Mouse (Mus musculus) thymus, postnatal 4 days (tissue): Measurements from ENCODE around the gene Cbx3.

Experiments
- DNase-seq: peaks from one replicate; pipeline ENCODE4 v3.0.0; 2021

The Cbx3 gene

DNA sequence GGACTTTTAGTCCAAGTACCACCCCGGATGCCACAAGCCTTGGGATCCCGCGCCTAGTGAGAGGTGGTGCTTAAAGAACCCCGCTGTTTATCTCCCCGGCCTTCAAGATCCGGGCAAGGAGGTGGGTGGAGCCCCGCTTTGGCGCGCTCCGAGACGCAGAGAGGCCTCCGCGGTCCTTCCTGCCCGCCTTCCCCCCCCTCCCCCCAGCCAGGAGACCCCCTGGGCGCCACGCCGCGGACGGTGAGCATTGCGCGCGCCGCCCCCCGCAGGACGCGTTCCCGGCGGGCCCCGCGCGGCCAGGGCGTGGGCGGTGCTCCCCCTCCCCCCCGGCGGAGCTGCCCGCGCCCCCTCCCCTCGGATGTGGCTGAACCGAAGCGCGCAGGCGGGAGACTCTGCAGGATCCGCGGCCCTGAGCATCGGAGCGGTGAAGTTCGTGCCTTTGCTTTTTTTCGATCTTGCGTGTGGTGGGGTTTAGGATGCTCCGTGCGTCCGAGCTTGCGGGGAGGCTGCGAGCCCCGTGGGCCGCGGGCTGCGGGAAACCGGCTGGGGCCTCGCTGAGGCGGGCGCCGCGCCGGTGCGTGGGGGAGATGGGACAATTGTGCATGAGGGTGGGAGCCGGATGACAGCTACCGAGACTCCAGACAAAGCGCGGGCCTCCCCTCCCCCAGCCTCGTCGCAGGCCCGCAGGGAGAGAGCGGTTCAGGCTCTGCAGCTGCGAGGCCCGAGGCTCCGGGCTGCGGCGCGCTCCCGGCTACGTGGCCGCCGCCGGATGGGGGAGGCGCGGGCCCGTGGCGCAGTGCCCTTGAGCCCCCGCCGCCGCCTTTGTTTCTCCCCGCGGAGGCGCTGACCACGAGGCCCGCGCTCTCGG, at the start of gene Cbx3:
Cbx3 (plus strand) TSS at position 50 of the 868 bp plus-strand sequence.
- DNase-seq = peak; percentile 96

DNA sequence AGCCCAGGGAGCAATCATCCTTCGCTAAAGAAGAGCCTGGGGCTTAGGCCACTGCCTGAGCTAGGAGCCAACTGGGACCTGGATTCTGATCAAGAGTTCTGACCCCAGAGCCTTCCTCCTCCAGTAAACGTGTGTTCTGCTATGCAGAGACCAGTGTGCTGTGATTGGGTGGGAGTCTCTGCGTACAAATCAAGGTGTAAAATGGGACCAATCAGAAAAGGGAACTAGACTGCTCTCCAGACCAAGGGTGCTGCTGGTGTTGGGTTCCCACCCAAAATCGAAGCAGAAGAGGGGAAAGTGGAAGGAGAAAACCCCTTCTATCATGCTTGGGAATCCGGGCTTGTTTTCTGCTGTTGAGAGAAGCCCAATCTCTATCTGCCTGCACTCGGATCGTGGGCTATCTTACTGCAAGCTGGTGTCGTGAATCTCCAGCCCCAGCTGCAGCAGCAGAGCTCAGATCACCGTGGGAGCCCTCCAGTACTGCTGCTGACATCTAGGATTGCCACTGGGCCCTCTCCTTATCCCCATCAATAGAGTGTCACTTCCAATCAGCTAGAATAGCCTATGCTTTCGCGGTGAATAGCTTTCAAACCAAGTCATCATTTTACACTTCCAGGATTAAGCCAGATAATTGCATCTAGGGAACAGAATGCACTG, 46.6 kb upstream of the Cbx3 start:
- no peak for DNase-seq

GRCm38 (mm10) chr6:51424537-51424936, 45.6 kb upstream of the Cbx3 start:
- no peak for DNase-seq

DNA sequence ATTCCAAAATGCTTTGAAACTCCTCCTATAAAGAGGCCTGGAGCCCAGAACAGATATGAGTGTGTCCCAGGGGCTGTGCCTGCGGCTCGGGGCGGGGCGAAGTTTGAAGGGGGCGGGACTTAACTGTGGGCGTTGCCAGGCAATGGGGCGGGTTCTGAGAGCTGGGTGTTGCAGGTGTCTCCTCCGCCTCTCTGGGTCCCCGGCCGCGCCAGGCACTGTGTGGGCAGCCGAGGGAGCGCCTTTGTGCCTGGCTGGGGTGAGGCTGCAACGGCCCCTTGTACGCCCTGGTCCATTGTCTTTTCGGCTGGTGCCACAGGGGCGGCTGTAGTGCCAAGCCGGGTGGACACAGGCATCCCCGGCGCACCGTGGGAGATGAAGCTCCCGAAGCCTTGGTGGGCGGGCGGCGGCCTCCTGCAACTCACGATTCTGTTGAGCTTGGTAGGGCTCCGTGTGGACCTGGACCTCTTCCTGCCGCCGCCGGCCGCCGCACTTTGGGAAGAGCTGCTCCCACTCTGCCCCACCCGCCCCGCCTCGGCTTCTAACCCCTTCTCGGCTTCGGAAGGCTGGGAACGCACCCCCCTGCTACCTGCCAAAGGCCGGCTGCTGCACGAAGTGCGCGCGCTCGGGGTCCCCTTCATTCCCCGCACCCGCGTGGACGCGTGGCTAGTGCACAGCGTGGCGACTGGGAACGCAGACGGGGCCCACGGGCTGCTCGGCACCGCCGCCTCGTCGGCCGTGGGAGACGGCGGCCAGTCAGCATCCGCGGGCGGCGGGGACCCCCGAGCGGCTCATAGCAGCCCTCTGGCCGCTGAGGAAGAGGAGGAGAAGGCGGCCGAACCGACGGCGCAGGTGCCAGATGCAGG, 37.4 kb upstream of the Cbx3 start, which contains the start of gene Nfe2l3:
Nfe2l3 (plus strand) TSS at position 136 of the 863 bp plus-strand sequence.
- peak; percentile 89 for DNase-seq

GRCm38 (mm10) chr6:51434270-51434669, 35.9 kb upstream of the Cbx3 start:
- DNase-seq = no peak

DNA sequence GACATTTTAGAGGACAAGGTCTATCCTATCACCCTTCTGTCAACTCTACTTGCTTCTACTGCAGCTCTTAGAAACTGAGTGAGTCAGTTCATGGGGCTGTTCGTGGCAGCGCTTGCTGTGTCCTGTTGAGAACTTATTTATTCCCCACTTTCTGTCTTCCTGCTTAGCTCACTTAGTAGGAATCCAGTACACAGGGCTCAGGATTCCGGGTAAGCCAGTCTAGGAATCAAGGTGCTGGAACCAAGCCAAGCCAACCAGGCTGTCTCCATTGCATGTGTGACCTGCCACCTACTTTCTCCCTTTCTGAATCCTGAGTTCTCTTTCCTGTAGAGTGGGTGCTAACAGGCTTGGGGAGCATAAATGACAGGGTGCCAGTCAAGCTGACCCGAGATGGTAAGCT, 32.5 kb upstream of the Cbx3 start:
- DNase-seq = no peak

DNA sequence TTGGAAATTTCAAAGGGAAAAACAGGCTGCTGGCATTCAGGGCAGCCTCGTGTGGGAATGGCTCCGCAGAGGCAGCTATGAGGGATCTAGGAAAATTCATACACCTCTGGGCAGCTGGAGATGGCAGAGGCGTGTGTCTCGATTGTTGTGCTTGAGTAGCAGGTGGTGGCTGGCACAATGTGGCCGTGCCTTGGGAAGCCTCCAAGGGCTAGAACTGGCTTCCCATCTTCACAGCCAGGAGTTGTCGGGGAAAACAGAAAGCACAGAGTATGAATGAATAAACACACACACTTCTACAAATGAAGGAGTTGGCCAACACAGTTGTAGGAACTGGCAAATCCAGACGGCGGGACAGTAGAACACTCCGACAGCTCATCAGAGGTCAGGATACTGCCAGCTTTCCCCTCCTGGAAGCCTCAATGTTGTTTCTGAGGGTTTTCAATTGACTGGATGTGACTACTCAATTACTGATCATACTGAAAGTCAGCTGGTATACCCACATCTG, 31.3 kb upstream of the Cbx3 start:
- no peak for DNase-seq

- peak; percentile 72 for DNase-seq
These were observed 27.8 kb upstream of the Cbx3 start for GRCm38 (mm10) chr6:51442191-51442835.

DNA sequence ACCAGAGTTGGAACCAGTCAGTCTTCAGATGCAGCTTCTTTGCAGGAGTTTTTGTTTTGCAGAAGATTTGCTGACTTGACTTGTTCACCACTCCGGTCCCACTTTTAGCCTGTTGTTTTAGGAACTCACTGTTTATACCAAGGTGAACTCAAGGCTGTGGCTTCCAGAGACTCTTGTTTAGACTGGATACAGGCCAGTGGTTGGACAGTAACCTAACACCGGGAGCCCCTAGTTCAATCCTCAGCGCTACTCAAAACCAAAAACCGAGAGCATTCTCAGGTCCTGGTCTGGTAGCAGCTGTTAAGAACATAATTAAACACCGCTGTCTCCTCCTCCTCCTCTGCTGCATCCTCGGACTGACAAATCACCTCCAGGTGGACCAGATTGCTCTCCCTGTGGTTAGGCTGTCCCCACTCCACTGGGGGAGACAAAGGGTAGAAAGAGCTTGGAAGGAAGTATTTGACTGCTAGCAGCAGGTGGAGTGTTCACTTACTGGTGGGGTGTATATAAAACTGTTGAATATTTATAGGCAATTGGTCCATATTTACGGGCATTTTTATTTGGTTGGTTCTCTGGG, 17.1 kb upstream of the Cbx3 start:
- DNase-seq = no peak

GRCm38 (mm10) chr6:51454949-51455348, 15.2 kb upstream of the Cbx3 start:
- no peak for DNase-seq

GRCm38 (mm10) chr6:51456198-51456597, 14.0 kb upstream of the Cbx3 start:
- DNase-seq = no peak

- DNase-seq = no peak
These were observed 12.9 kb upstream of the Cbx3 start for GRCm38 (mm10) chr6:51457283-51457682.

- DNase-seq = no peak
These were observed 12.3 kb upstream of the Cbx3 start for GRCm38 (mm10) chr6:51457770-51458387.

DNA sequence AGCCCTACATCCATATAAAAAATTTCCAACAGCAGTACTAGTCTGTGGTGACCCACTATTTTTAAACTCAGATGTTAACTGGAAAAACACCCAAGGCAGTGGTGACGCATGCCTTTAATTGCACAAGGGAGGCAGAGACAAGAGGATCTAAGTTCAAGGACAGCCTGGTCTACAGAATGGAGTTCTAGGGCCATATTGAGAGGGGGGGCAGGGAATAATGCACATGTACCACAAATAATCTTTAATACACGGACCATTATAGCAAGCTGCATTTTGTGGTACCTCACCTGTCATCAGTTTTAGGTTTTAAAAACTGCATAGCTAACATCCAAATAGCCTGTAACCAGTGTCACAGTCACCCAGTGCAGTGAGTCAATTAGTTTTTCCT, 11.2 kb upstream of the Cbx3 start:
- no peak for DNase-seq

- DNase-seq = no peak
These were observed 10.7 kb upstream of the Cbx3 start for GRCm38 (mm10) chr6:51459313-51460020.

GRCm38 (mm10) chr6:51460021-51460360, 10.2 kb upstream of the Cbx3 start:
- no peak for DNase-seq

DNA sequence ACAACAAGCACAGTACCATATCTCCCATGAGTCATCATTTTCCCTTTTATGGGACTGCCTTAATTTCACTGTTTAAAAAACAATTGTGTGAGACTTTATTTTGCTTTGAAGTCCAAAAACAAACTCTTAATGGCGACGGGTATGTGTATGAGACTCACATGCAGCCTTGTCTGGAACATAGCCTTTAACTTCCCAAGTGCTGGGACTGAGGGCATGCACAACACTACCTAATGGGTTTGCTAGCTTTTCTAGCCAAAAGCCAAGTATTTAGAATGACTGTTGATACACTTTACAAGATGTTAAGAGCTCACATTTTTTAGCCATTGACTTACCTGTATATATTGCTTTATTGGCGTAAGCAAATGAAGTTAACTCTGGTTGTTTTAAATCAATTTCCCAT, 9.8 kb upstream of the Cbx3 start:
- DNase-seq = no peak

DNA sequence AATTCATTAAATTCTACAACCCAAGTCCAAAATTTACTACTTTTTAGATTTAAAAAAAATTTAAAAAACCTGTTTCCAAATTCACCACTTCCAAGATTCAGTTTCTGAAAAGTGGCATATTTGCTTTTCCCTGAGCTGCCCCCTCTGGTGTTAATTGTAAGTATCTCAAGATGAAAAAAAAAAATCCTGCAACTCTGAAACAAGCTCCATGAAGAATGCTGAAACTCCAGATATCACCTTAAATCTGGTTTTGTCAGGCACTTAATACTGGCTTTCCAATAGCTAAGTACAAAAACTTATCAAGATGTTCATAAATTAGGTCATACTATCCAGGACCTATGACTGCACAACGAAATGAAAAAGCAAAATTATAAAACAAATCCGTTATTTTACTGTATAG, 2.5 kb upstream of the Cbx3 start:
- no peak for DNase-seq

DNA sequence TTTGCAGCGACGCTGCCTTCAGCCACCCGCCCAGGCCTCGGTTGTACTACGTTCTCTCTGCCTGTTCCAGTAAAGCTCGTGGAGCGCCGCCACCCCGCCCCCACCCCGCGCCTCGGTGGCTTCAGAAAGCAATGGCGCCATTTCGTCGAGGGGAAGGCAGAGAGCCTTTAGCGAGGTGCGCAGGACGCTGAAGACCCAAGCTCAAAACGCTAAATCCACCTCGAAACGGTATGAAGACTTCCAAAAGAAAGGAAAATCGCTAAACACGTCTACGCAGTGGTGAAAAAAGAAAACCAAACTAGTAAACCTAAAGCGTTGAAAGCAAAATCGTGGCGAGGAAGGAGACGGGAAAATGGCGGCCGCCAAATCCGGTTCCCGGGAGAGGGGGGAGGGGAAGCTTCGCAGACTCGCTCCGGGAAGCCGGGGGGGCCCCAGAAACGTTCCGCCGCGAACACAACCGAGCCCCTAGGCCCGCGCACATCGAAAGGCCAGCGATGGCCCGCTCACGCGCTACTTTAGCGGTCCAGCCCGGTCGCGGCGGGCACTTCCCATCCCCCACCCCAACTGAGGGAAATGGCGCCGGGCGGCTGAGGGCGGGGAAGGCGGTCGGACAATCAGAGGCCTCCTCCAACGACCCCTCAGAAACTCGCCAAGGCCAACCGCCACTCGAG, 1.1 kb upstream of the Cbx3 start:
- DNase-seq = peak; percentile 87

GRCm38 (mm10) chr6:51469715-51470310, 347 bp upstream of the Cbx3 start, which contains the start of gene Hnrnpa2b1:
Hnrnpa2b1 (minus strand) TSS chr6:51469894.
- DNase-seq = peak; percentile 98
